Mouse (Mus musculus) megakaryocyte progenitor cell, adult 5-6 weeks (primary cell): ENCODE measurements at regions not wholly inside any gene's neighbourhood (a gene's known extent, or its start where the extent isn't known, plus 50 kb on each side); places are given as distances from the start of the nearest gene placed in this dataset.

Experiments
- ATAC-seq: replicated peaks from 2 replicates; pipeline ENCODE4 v1.8.0; 2016; ENCODE audit warnings: mild to moderate bottlenecking, moderate TSS enrichment, inconsistent platforms; ENCODE audit not compliant: poor library complexity

GRCm38 (mm10) chr4:48842777-48843214 is 179.5 kb downstream of the Cavin4 start:
- ATAC-seq, result no peak

- ATAC-seq, result no peak
Measured at GRCm38 (mm10) chr4:48871105-48871504, 188.0 kb upstream of the Plppr1 start.

- ATAC-seq, result no peak
Measured at GRCm38 (mm10) chr4:48889074-48889592, 169.9 kb upstream of the Plppr1 start.

GRCm38 (mm10) chr4:48904551-48904950 is 154.5 kb upstream of the Plppr1 start:
- peak; percentile 61 for ATAC-seq

- no peak for ATAC-seq
Measured at GRCm38 (mm10) chr4:48905196-48905867, 153.7 kb upstream of the Plppr1 start.

- no peak for ATAC-seq
Measured at GRCm38 (mm10) chr4:48909161-48909560, 149.9 kb upstream of the Plppr1 start.

GRCm38 (mm10) chr4:48913301-48913700 is 145.8 kb upstream of the Plppr1 start:
- ATAC-seq, result no peak

GRCm38 (mm10) chr4:48924576-48925459 is 134.3 kb upstream of the Plppr1 start:
- no peak for ATAC-seq

GRCm38 (mm10) chr4:48938420-48938819 is 120.7 kb upstream of the Plppr1 start:
- no peak for ATAC-seq

- ATAC-seq, result no peak
Measured at GRCm38 (mm10) chr4:48938892-48939291, 120.2 kb upstream of the Plppr1 start.

- no peak for ATAC-seq
Measured at GRCm38 (mm10) chr4:48945266-48945818, 113.7 kb upstream of the Plppr1 start.

- no peak for ATAC-seq
Measured at GRCm38 (mm10) chr4:48952965-48953364, 106.1 kb upstream of the Plppr1 start.

GRCm38 (mm10) chr4:48975810-48976209 is 83.3 kb upstream of the Plppr1 start:
- no peak for ATAC-seq

GRCm38 (mm10) chr4:48992021-48992420 is 67.1 kb upstream of the Plppr1 start:
- no peak for ATAC-seq
